Mouse (Mus musculus) G1E (cell line): Measurements from ENCODE around the gene Lrch1.

Experiments
- CTCF ChIP-seq: IDR thresholded peaks from 2 replicates; pipeline ENCODE4 v1.5.1; 2012; ENCODE audit warnings: low read depth, low read length, inconsistent platforms, mixed read lengths
- GATA1 ChIP-seq: IDR thresholded peaks from 2 replicates; pipeline ENCODE4 v1.6.1; 2012; ENCODE audit warnings: borderline replicate concordance, low read length, inconsistent platforms, mixed read lengths
- TAL1 ChIP-seq: conservative IDR thresholded peaks from 2 replicates; pipeline ENCODE4 v1.6.1; 2012; ENCODE audit warnings: low read depth, low read length, inconsistent platforms, mixed read lengths

GRCm38 (mm10) chr14:74883204-74883603 lies 64.5 kb downstream of the Lrch1 start:
- TF ChIP-seq CTCF (no peak), TAL1 (no peak), GATA1 (no peak)
